Mouse (Mus musculus) liver, embryonic 16.5 days (tissue): Measurements from ENCODE around the gene Myh7b. TPM values are rescaled to one million over a fixed set of nuclear protein-coding genes. Genes with fewer than 3 reads are reported as not detected.
A peak's percentile ranks its signal among the peaks of the same experiment; 100 is the strongest.

Source experiments
- ATAC-seq: fragments of 200-750 bp; cut with Nextera tagmentation; 2 replicates; pipeline ENCODE4 v1.8.0; 2017; ENCODE audit warnings: low read depth, mild to moderate bottlenecking, moderate number of reproducible peaks, moderate library complexity
- H3K27ac ChIP-seq: fragments of 300-500 bp; sonication (generic); 2 replicates; pipeline ENCODE4 v1.5.1; 2014; ENCODE audit warnings: mild to moderate bottlenecking, low read length
- H3K27me3 ChIP-seq: fragments of 300-500 bp; sonication (generic); 2 replicates; pipeline ENCODE4 v1.6.1; 2014; ENCODE audit warnings: low read depth, low read length, mixed read lengths; ENCODE audit not compliant: control insufficient read depth, insufficient read depth
- H3K36me3 ChIP-seq: fragments of 300-500 bp; sonication (generic); 2 replicates; pipeline ENCODE4 v1.6.1; 2014; ENCODE audit warnings: mild to moderate bottlenecking; ENCODE audit not compliant: control insufficient read depth, insufficient read depth
- H3K4me1 ChIP-seq: fragments of 300-500 bp; sonication (generic); 2 replicates; pipeline ENCODE4 v1.6.1; 2014; ENCODE audit warnings: low read depth, low read length, mixed read lengths; ENCODE audit not compliant: control insufficient read depth
- H3K4me2 ChIP-seq: fragments of 300-500 bp; sonication (generic); 2 replicates; pipeline ENCODE4 v1.6.1; 2014; ENCODE audit warnings: low read depth, low read length, mixed read lengths
- H3K4me3 ChIP-seq: fragments of 300-500 bp; sonication (generic); 2 replicates; pipeline ENCODE4 v1.5.1; 2014; ENCODE audit warnings: low read depth, mild to moderate bottlenecking, low read length
- H3K9ac ChIP-seq: fragments of 300-500 bp; sonication (generic); 2 replicates; pipeline ENCODE4 v1.6.1; 2014; ENCODE audit warnings: low read depth, low read length
- H3K9me3 ChIP-seq: fragments of 300-500 bp; sonication (generic); replicated peaks from 2 replicates; pipeline ENCODE4 v1.6.1; 2016; ENCODE audit warnings: low read length; ENCODE audit not compliant: control insufficient read depth
- WGBS: fragments of 180-500 bp; shearing (Covaris S2); extraction: QIAGEN DNeasy Blood & Tissue Kit; methylation state at CpG from one replicate; pipeline ENCODE4 v1.1.7; 2014; ENCODE audit not compliant: insufficient replicate concordance; 5-methylcytosine and 5-hydroxymethylcytosine counted together
- polyA plus RNA-seq: library from polyadenylated mRNA; unstranded; fragments of >200 nt; fragmentation: Nextera tagmentation; extraction: Ambion mirVana; gene quantifications from 2 replicates; pipeline ENCODE4 v1.2.1, GENCODE M21; 2015

Myh7b gene
- polyA plus RNA-seq, 1 experiment from 2014 or later = 0.94 TPM

GRCm38 (mm10) chr2:155633731-155634130, 22.7 kb downstream of the Myh7b start:
- Histone ChIP-seq H3K27me3 (peaks cover 31% of the 10 kb centered on the region), H3K4me1 (peaks cover 8% of the 10 kb centered on the region), H3K9ac (no peak overlapping the region), H3K9me3 (no peaks in the 10 kb centered on the region), H3K27ac (no peak overlapping the region), H3K36me3 (peaks cover 6% of the 10 kb centered on the region; the same call in 1 of the 2 replicates), H3K4me2 (no peak overlapping the region), H3K4me3 (no peak overlapping the region)
- 85% methylated on average over 9 of the region's 9 CpGs for WGBS
- no peak for ATAC-seq

- H3K36me3 ChIP-seq = peaks cover 6% of the 10 kb centered on the region; the same call in 1 of the 2 replicates
- H3K9ac ChIP-seq = no peak overlapping the region
- ATAC-seq = no peak
- 70% methylated on average over 8 of the region's 8 CpGs for WGBS
- no peaks in the 10 kb centered on the region for H3K9me3 ChIP-seq
- H3K4me1 ChIP-seq = peaks cover 3% of the 10 kb centered on the region
- H3K27me3 ChIP-seq = peaks cover 23% of the 10 kb centered on the region
- H3K27ac ChIP-seq = no peak overlapping the region
- H3K4me3 ChIP-seq = no peak overlapping the region
- no peak overlapping the region for H3K4me2 ChIP-seq
Measured at GRCm38 (mm10) chr2:155634562-155634961, 23.6 kb downstream of the Myh7b start.

GRCm38 (mm10) chr2:155635961-155636360, 24.9 kb downstream of the Myh7b start:
- Histone ChIP-seq H3K9ac (no peak overlapping the region), H3K27ac (no peak overlapping the region), H3K36me3 (peaks cover 6% of the 10 kb centered on the region; the same call in 1 of the 2 replicates), H3K27me3 (peaks cover 9% of the 10 kb centered on the region), H3K9me3 (no peaks in the 10 kb centered on the region), H3K4me2 (no peak overlapping the region), H3K4me1 (peaks cover 2% of the 10 kb centered on the region), H3K4me3 (no peak overlapping the region)
- no peak for ATAC-seq
- WGBS = 86% methylated on average over 8 of the region's 8 CpGs

GRCm38 (mm10) chr2:155636881-155637280, 25.9 kb downstream of the Myh7b start:
- Histone ChIP-seq H3K27ac (no peak overlapping the region), H3K36me3 (peaks cover 6% of the 10 kb centered on the region; the same call in 1 of the 2 replicates), H3K27me3 (no peaks in the 10 kb centered on the region), H3K4me2 (no peak overlapping the region), H3K4me3 (no peak overlapping the region), H3K4me1 (peaks cover 6% of the 10 kb centered on the region), H3K9me3 (no peaks in the 10 kb centered on the region), H3K9ac (no peak overlapping the region)
- ATAC-seq = no peak

GRCm38 (mm10) chr2:155637411-155637810, 26.4 kb downstream of the Myh7b start:
- Histone ChIP-seq H3K27ac (no peak overlapping the region), H3K4me3 (no peak overlapping the region), H3K9ac (no peak overlapping the region), H3K4me2 (no peak overlapping the region), H3K4me1 (peaks cover 6% of the 10 kb centered on the region), H3K9me3 (no peaks in the 10 kb centered on the region), H3K27me3 (no peaks in the 10 kb centered on the region), H3K36me3 (peaks cover 6% of the 10 kb centered on the region; the same call in 1 of the 2 replicates)
- 77% methylated on average over 4 of the region's 4 CpGs for WGBS
- ATAC-seq = no peak

- Histone ChIP-seq H3K27me3 (no peaks in the 10 kb centered on the region), H3K4me1 (peaks cover 6% of the 10 kb centered on the region), H3K4me3 (no peak overlapping the region), H3K36me3 (peaks cover 12% of the 10 kb centered on the region; the same call in 1 of the 2 replicates), H3K27ac (no peak overlapping the region), H3K9me3 (no peaks in the 10 kb centered on the region), H3K4me2 (no peak overlapping the region), H3K9ac (no peak overlapping the region)
- ATAC-seq = no peak
- WGBS = 75% methylated on average over 6 of the region's 6 CpGs
Measured at GRCm38 (mm10) chr2:155640656-155641055, 29.6 kb downstream of the Myh7b start.

- WGBS = 70% methylated on average over 18 of the region's 18 CpGs
- peaks cover 8% of the 10 kb centered on the region; the same call in 1 of the 2 replicates for H3K36me3 ChIP-seq
Measured at GRCm38 (mm10) chr2:155641540-155642472, 30.8 kb downstream of the Myh7b start.

GRCm38 (mm10) chr2:155645746-155646145, 34.7 kb downstream of the Myh7b start:
- no peak overlapping the region for H3K27ac ChIP-seq
- H3K4me2 ChIP-seq = no peak overlapping the region
- H3K4me3 ChIP-seq = no peak overlapping the region
- ATAC-seq = no peak
- H3K36me3 ChIP-seq = peaks cover 18% of the 10 kb centered on the region
- no peaks in the 10 kb centered on the region for H3K27me3 ChIP-seq
- H3K9me3 ChIP-seq = no peaks in the 10 kb centered on the region
- H3K9ac ChIP-seq = no peak overlapping the region
- WGBS = 78% methylated on average over 7 of the region's 7 CpGs
- H3K4me1 ChIP-seq = peaks cover 4% of the 10 kb centered on the region

More at GRCm38 (mm10) chr2:155641540-155642472, 30.8 kb downstream of the Myh7b start:
- H3K9ac ChIP-seq = no peak overlapping the region
- no peaks in the 10 kb centered on the region for H3K9me3 ChIP-seq
- H3K27ac ChIP-seq = 0 out of 2 replicates have a peak overlapping the region, but pooled peaks have one; percentile 4
- H3K4me2 ChIP-seq = no peak overlapping the region
- peaks cover 6% of the 10 kb centered on the region for H3K4me1 ChIP-seq
- H3K4me3 ChIP-seq = no peak overlapping the region
- H3K27me3 ChIP-seq = no peaks in the 10 kb centered on the region
- peak; percentile 68 for ATAC-seq

GRCm38 (mm10) chr2:155652618-155653017, 41.6 kb downstream of the Myh7b start:
- no peak overlapping the region for H3K4me3 ChIP-seq
- H3K27ac ChIP-seq = no peak overlapping the region
- 80% methylated on average over 5 of the region's 5 CpGs for WGBS
- no peaks in the 10 kb centered on the region for H3K9me3 ChIP-seq
- no peak overlapping the region for H3K4me2 ChIP-seq
- no peak for ATAC-seq
- peaks cover 47% of the 10 kb centered on the region for H3K36me3 ChIP-seq
- no peaks in the 10 kb centered on the region for H3K27me3 ChIP-seq
- no peak overlapping the region for H3K9ac ChIP-seq
- H3K4me1 ChIP-seq = no peaks in the 10 kb centered on the region
